Mouse (Mus musculus) CH12F3 (cell line): ENCODE data around the gene Bmf.
"Not testable (repeated sequence)": the region's sequence is repeated elsewhere in the genome, so short reads cannot be mapped to it uniquely, and the experiment has no call there.

Source experiments
- in situ Hi-C: fragments of 300-500 bp; cut with MboI; formaldehyde crosslinking; loops from 2 replicates; pipeline ENCODE4 v1.14.3; 2020; ENCODE audit warnings: low sequenced_read_pairs

Gene Bmf

GRCm38 (mm10) chr2:118549507-118550473 lies at the start of gene Bmf:
Gene Bmf (minus strand): TSS chr2:118549687.
- in situ Hi-C loops, result no loop called here

GRCm38 (mm10) chr2:118599087-118599486 lies 49.6 kb upstream of the Bmf start:
- in situ Hi-C loops, result no loop called here

GRCm38 (mm10) chr2:118597673-118598568 lies 48.4 kb upstream of the Bmf start, which contains the start of gene Bub1b:
Gene Bub1b (plus strand): TSS chr2:118598211.
- in situ Hi-C loops, result no loop called here

GRCm38 (mm10) chr2:118591083-118591482 lies 41.6 kb upstream of the Bmf start:
- in situ Hi-C loops, result no loop called here

GRCm38 (mm10) chr2:118587686-118588085 lies 38.2 kb upstream of the Bmf start:
- in situ Hi-C loops, result no loop called here

- in situ Hi-C loops, result no loop called here
Observed at GRCm38 (mm10) chr2:118586013-118586412, 36.5 kb upstream of the Bmf start.

- in situ Hi-C loops, result no loop called here
Observed at GRCm38 (mm10) chr2:118573135-118573534, 23.6 kb upstream of the Bmf start.

- in situ Hi-C loops, result no loop called here
Observed at GRCm38 (mm10) chr2:118572183-118572836, 22.8 kb upstream of the Bmf start.

GRCm38 (mm10) chr2:118570939-118571338 lies 21.5 kb upstream of the Bmf start:
- in situ Hi-C loops, result no loop called here

GRCm38 (mm10) chr2:118567179-118567578 lies 17.7 kb upstream of the Bmf start:
- in situ Hi-C loops, result no loop called here

GRCm38 (mm10) chr2:118562431-118562830 lies 12.9 kb upstream of the Bmf start:
- in situ Hi-C loops, result no loop called here

GRCm38 (mm10) chr2:118562015-118562414 lies 12.5 kb upstream of the Bmf start:
- in situ Hi-C loops, result no loop called here

- in situ Hi-C loops, result no loop called here
Observed at GRCm38 (mm10) chr2:118558426-118558825, 8.9 kb upstream of the Bmf start.

- in situ Hi-C loops, result not testable (repeated sequence)
Observed at GRCm38 (mm10) chr2:118554356-118554990, 5.0 kb upstream of the Bmf start.

- in situ Hi-C loops, result no loop called here
Observed at GRCm38 (mm10) chr2:118551606-118552005, 2.1 kb upstream of the Bmf start.

GRCm38 (mm10) chr2:118548421-118549221 lies 866 bp downstream of the Bmf start:
- in situ Hi-C loops, result no loop called here

- in situ Hi-C loops, result no loop called here
Observed at GRCm38 (mm10) chr2:118547541-118548016, 1.9 kb downstream of the Bmf start.

GRCm38 (mm10) chr2:118546798-118547165 lies 2.7 kb downstream of the Bmf start:
- in situ Hi-C loops, result no loop called here

GRCm38 (mm10) chr2:118546104-118546797 lies 3.2 kb downstream of the Bmf start:
- in situ Hi-C loops, result no loop called here
